In genomic region chr11:96317608-96318367, GRCm38 (mm10) we compare ENCODE assay signal across 9 mouse cellular contexts. TPM values are rescaled to one million over a fixed set of nuclear protein-coding genes. Genes with fewer than 3 reads are reported as not detected.
DNase-seq lines count a peak whose midpoint lies in the region; ATAC-seq lines count a peak whose summit lies in the region.
"Had no signal": no experiment of that assay in that cellular context is flagged by ENCODE, and none has a peak within 500 bp of the region (broad histone marks: within the 10 kb centered on the region; RNA-seq: fewer than 3 reads in every experiment).

Gene Hoxb4, plus strand, starts transcription at chr11:96318267.

- 3% methylated on average over 28 of the region's 28 CpGs for WGBS in heart, embryonic 14.5 days
- 1% methylated on average over 28 of the region's 28 CpGs for WGBS in hindbrain, embryonic 13.5 days
- 2% methylated on average over 28 of the region's 28 CpGs for whole genome bisulfite sequencing in midbrain, embryonic 12.5 days

- peak within 1 kb of the TSS in 1 of 2 experiments; percentile 57; a peak in 2 of 4 replicates for H3K27ac ChIP-seq in heart, embryonic 14.5 days (replicated peaks in 1 of 2; ENCODE audit: control insufficient read depth in 1 of 2, insufficient read depth in 1 of 2, low read depth in 2 of 2, low read length in 2 of 2)
- H3K27ac ChIP-seq in hindbrain, embryonic 13.5 days, result peak within 1 kb of the TSS; percentile 100
- H3K27ac ChIP-seq in midbrain, embryonic 12.5 days (replicated peaks), result no peak within 1 kb of the TSS

- H3K4me2 ChIP-seq in heart, embryonic 14.5 days (ENCODE audit: low read length), result peak within 1 kb of the TSS; percentile 55
- H3K4me2 ChIP-seq in hindbrain, embryonic 13.5 days, result peak within 1 kb of the TSS; percentile 83
- peak within 1 kb of the TSS; percentile 52 for H3K4me2 ChIP-seq in midbrain, embryonic 12.5 days (replicated peaks)

- ATAC-seq in heart, embryonic 14.5 days (ENCODE audit: insufficient number of reproducible peaks, insufficient read depth, low FRiP score, low read depth), result 0 out of 2 replicates have a peak, but pooled peaks have one; percentile 42
- ATAC-seq in hindbrain, embryonic 13.5 days (ENCODE audit: low FRiP score), result peak; percentile 52
- ATAC-seq in midbrain, embryonic 12.5 days (ENCODE audit: low FRiP score, low read depth), result no peak

- H3K9me3 ChIP-seq in heart, embryonic 14.5 days (ENCODE audit: control insufficient read depth, low read length), result no peaks in the 10 kb centered on the region
- H3K9me3 ChIP-seq in hindbrain, embryonic 13.5 days, result no peaks in the 10 kb centered on the region
- H3K9me3 ChIP-seq in midbrain, embryonic 12.5 days, result no peaks in the 10 kb centered on the region

- peaks cover 98% of the 10 kb centered on the region for H3K27me3 ChIP-seq in heart, embryonic 14.5 days (ENCODE audit: control insufficient read depth, insufficient read depth, low read length)
- H3K27me3 ChIP-seq in hindbrain, embryonic 13.5 days, result peaks cover 88% of the 10 kb centered on the region
- H3K27me3 ChIP-seq in midbrain, embryonic 12.5 days, result peaks cover 100% of the 10 kb centered on the region

- no peak for DNase-seq in heart, adult 8-10 months (ENCODE audit: low spot score)
- DNase-seq in adrenal gland, postnatal 14 days, result peak; percentile 51
- no peak for DNase-seq in cerebellum, adult 9-10 months
- no peak for DNase-seq in right cerebral cortex, postnatal 14 days
- no peak for DNase-seq in B cell, adult 2 months

- H3K36me3 ChIP-seq in heart, embryonic 14.5 days (ENCODE audit: control insufficient read depth, insufficient read depth, low read length), result no peaks in the 10 kb centered on the region
- H3K36me3 ChIP-seq in hindbrain, embryonic 13.5 days, result no peaks in the 10 kb centered on the region
- no peaks in the 10 kb centered on the region for H3K36me3 ChIP-seq in midbrain, embryonic 12.5 days

- 0 out of 4 replicates have a peak, but pooled peaks cover 2 to 7% of the 10 kb centered on the region in 2 experiments for H3K4me1 ChIP-seq in heart, embryonic 14.5 days (ENCODE audit: control insufficient read depth in 2 of 2, insufficient read depth in 2 of 2, low read length in 2 of 2)
- peaks cover 3% of the 10 kb centered on the region for H3K4me1 ChIP-seq in hindbrain, embryonic 13.5 days (replicated peaks)
- peaks cover 9% of the 10 kb centered on the region for H3K4me1 ChIP-seq in midbrain, embryonic 12.5 days

- H3K9ac ChIP-seq in heart, embryonic 14.5 days (ENCODE audit: low read length), result peak within 1 kb of the TSS; percentile 66; the same call in 1 of the 2 replicates
- H3K9ac ChIP-seq in hindbrain, embryonic 13.5 days, result peak within 1 kb of the TSS; percentile 99
- 0 out of 2 replicates have a peak within 1 kb of the TSS, but pooled peaks have one; percentile 15 for H3K9ac ChIP-seq in midbrain, embryonic 12.5 days (replicated peaks)

- peak within 1 kb of the TSS; percentile 39 for H3K4me3 ChIP-seq in heart, embryonic 14.5 days (ENCODE audit: control insufficient read depth in 1 of 2, insufficient read depth in 1 of 2, low read depth in 1 of 2, low read length in 2 of 2)
- H3K4me3 ChIP-seq in hindbrain, embryonic 13.5 days, result peak within 1 kb of the TSS; percentile 57
- peak within 1 kb of the TSS; percentile 35 for H3K4me3 ChIP-seq in midbrain, embryonic 12.5 days
- H3K4me3 ChIP-seq: myocyte had no signal

RNA-seq across cellular contexts. Expression of gene Hoxb4, which starts in this region (rescaled TPM):
- 0.09 and 0.15 TPM in 2 replicates for polyA plus RNA-seq in heart, embryonic 14.5 days (2014; fragmentation: Nextera tagmentation; extraction: Ambion mirVana)
- total RNA-seq in heart, adult 8-10 months (2022), result under 1 TPM; 0.35 to 0.63 (median 0.53) TPM
- 14.0 and 15.7 TPM in 2 replicates for total RNA-seq in adrenal gland, postnatal 14 days (2021)
- 9.5 and 11.3 TPM in 2 replicates for polyA plus RNA-seq in hindbrain, embryonic 13.5 days (2015; fragmentation: Nextera tagmentation; extraction: Ambion mirVana)
- polyA plus RNA-seq in midbrain, embryonic 12.5 days (2016; fragmentation: Nextera tagmentation; extraction: Ambion mirVana), result not detected in 2 replicates
- polyA plus RNA-seq: myocyte had no signal

Comparison
In these comparisons a context has a peak if more than half of its experiments do, and no peak if none do; other contexts are left out.
1. Peak in ATAC-seq, H3K4me3 ChIP-seq, H3K9ac ChIP-seq and H3K4me2 ChIP-seq in heart, embryonic 14.5 days; RNA of the gene not detected or under 1 TPM.
2. H3K9ac ChIP-seq: peak in every context shown above with its lines; median percentile 99 in hindbrain, embryonic 13.5 days; 66 in heart, embryonic 14.5 days; 15 in midbrain, embryonic 12.5 days.